Mouse (Mus musculus) frontal cortex, postnatal 25 days (tissue): ENCODE measurements around the gene Got1.

Experiments
- DNase-seq, 2 experiments: peaks; one replicate each; pipeline ENCODE4 v3.0.0; 2022; ENCODE audit warnings: low spot score in 2 of 2

The Got1 gene

DNA sequence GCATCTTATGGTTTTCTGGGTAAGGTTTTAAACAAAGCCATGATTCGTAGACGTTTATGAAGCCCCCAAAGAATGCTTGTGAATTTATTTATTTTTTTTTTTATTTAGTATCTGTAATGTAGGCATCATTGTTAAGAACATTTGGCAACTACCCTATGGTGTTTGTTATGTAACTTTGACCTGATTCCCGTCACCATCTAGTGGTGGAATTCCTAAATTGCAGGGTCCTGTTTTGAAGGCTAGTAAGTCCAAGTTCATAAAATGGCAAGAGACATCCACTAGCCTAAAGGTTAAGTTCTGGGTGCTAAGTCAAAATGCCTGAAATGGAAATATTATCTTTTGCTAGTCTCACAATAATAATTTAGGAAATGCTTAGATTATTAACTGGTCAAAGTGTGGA, 37.0 kb downstream of the Got1 start:
- DNase-seq, result no peak

DNA sequence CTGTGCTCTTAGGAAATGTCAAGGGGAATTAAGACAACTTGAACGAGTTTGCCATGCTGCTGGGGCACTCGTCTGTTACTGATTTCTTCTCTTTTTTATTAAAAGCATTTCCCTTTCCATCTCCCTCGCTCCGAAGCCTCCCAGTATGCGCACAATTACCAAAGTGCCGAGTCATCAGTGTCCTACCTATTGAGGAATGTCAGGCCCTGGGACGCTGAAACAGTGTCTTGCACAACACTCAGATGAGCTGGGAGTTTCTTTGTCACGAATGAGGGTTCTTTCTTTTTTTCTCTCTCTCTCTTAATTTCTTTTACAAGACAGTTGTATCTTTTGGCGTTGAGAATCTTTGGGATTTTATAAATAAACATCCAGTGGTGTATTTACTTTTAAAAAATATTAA, 43.9 kb downstream of the Got1 start:
- no peak for DNase-seq

DNA sequence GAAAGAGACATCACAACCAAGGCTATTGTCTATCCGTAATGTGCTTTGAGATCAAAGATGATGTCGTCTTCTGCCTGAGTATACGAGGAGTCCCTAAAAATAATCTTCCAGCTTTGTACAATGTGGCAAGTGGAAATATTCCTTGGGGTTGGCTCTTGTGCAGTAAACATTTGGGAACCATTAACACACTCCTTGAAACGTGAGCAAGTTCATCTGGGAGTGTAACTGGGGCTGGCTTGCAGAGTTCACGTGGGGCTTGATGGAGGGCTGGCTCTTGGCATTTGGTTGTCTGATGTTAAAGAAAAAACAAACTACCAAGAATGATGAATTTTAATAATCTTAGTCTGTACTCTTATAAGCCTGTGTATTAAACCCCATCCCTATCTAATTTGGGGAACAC, 45.0 kb downstream of the Got1 start:
- no peak for DNase-seq

DNA sequence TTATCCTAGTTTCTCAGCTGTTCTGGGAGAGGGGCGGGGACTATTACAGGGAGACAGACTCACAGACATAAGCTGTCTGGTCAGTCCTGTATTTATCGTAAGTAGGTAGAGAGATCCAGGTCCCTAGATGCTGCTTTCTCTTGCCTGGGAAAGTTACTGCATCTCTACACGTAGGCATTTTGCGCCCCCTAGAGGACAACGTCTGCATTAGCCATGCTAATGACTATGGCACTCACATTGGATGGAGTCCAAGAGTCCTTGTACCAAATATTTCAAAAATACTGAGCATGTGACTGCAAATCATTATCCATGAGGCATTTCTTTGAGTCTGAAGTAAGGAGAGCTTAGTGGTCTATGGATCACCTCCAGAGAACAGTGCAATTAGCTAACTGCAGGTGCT, 45.5 kb downstream of the Got1 start:
- DNase-seq, result peak in 1 of 2 experiments; percentile 65

DNA sequence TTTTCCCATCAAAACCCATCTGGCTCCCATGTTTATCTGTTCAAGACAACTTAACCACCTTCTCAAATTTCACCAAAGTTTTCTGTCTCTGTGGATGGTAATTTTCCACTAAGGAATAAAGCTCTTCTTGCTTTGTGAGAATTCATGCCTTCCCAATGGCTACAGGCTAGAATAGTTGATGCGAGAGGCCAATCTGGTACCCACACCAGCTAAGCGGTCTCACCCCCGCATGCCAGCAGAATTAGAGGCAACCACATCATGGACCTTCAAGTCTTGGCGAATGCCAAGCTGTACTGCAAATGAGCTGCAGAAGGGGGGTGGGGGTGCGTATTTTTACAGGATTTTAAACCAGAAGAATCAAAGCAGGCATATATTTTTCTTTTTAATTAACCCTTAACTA, 47.0 kb downstream of the Got1 start:
- DNase-seq, result no peak

DNA sequence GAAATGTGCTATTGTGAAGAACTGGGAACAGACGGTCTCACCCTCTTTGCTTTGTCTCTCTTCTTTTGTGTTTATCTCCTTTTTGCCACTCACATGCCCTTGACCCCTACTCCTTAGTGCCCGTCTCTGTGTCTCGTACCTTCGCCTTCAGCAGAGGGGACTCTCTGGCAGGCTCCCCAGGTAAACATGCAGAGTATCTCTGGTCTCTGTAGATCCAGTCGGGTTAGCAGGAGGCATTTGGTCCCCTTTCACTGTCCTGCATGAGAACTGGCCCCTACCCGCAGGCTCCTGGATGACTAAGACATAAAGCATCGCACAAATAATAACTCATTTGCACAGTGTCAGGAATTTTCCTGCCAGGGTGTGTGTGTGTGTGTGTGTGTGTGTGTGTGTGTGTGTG, 48.3 kb downstream of the Got1 start:
- DNase-seq, result no peak

DNA sequence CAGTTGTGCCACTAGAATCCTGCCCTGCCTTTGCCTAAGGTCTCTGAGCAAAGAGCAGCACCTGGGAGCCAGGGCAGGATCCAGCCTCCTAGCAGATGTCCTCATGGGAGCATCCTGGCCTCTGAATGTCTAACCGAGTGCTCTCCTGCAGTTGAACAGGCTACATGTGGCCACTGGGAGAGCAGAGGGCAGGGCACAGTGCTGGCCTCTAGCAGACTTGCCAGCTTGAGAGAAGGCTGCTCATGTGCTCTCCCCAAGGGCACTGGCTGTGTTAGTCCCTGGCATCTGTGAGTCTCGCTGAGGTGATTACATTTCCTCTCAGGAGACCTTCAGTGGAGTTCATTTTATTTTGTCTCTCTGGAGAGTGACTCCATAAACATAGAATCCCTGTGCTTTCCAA, 48.8 kb downstream of the Got1 start:
- DNase-seq, result no peak

DNA sequence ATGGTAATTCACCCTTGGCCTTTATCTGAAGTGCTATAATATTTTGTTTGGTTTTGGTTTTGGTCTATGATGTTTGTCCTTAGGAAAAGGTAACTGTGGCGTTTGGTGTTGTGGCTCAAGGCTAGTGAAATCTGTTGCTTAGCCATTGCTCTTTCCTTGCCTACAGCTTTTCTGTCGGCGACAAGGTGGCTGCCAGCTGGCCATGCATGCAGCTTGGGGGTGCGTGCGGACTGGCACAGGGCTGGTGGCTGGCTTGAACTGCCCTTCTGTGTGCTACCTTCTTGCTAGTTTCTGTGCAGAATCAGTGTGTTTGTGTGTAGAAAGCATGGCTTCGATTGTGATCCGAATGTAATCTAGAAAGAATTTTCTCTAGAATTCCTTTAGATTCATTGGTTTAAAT, 51.6 kb downstream of the Got1 start:
- DNase-seq, result no peak

DNA sequence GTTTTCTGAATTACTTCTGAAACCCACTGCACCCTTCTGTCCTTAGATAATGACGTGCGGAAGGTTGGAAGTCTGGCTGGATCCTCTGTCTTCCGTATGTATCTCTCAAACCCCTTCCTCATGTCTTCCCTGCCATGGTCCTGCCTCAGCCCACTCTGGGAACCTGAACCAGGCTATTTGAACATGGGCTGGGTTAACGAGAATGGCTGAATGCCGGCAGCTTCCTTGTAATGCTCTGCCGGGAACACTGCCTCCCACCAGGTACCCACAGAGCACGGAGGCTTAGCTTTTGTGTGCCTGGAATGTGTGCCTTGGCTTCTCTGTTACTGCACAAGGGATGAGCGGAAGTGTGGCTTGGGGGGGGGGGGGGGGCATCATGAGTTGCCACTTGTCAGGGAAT, 52.1 kb downstream of the Got1 start:
- DNase-seq, result no peak

DNA sequence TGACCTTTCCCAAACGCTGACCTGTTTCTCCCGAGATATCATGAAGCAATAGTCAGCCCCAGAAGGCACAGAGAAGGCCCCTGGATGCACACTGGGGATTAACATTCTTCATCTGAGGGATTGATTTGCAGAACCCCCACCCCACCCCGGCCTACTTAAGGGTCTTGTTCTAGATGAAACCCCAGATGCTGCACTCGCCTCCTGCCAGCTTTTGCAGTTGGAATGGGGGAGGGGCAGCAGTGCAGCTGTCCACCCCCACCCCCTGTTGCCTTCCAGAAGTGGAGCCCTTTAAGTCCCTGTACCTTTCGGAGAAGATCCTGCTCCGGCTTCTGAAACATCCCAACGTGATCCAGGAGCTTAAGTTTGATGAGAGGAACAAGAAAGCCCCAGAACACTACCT, 55.1 kb downstream of the Got1 start:
- no peak for DNase-seq

DNA sequence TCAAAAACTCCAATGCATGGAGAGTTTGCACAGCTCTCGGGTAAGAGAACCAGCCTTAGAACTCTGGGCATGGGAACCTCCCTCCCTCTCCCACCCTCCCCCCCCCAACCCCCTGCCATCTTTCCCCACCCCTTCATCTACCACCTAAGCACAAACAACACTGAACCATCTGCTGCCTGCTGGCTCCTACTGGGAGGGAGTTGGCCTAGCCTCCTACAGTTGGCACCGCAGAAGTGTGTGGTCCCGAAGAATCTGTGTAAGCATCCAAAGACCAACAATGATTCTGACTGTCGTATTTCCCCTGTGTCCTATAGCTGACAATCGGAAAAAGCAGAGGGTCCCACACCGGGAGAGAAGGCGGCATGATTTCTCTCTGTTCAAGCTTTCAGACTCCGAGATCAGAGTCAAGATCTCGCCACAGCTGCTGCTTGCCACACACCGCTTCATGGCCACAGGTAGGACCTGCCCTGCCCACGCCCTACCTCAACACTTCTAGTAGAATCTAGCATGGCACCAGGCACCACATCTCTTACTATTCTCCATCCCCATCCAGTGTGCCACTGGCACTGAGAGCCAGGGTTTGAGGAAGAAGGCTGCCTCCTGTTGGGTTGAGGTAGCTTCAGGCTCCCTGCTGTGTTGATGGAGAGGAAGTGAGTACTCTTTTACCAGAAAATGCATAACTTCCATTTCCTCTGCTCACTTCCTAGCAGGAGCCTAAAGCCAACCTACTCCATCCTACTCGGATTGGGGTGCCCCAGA, 56.3 kb downstream of the Got1 start:
- DNase-seq, result no peak

DNA sequence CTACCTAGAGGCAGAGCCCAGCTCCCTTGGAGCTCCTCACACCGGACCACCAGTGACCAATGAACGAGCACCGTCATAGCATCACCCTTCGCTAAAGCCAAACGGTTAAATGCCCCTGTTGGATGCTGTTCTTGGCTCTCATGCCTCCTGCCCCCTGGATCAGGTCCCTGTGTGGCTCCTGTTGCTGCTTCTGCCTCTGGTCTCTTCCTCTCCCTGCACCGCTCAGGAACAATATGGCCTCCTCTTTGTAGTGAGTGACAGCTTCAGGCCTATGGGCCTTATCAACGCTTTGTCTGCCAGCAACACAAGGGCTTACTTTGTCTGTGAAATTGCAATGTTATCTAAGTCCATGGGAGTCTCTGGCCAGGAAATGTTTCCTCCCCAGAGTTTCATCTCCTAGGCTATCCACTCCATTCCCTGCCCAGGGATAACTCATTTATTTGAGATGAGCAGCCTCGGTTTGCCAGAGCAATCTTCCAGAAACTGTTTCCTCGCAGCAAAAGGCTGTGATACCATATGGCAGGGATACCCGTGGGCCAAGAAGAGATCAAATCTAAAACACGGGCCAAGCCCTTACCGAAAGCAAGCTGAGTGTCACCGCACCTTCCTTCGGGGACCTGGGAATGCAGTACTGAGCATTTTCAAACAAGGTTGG, 58.7 kb downstream of the Got1 start:
- no peak for DNase-seq

DNA sequence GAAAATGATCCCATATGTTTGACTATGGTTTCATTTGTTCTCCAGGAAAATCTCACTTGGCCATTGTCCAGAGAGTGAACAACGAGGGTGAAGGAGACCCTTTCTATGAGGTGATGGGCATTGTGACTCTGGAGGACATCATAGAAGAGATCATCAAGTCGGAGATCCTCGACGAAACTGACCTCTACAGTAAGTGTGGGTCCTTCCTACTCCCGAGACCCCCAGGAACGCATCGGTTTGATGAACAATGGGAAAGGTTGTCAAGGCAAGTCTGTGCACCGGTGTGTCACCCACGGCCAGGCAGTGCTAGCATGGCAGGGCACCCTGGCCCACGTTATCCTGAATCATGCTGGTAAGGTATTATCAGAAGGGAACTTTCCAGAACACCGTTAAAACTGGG, 59.3 kb downstream of the Got1 start:
- no peak for DNase-seq

DNA sequence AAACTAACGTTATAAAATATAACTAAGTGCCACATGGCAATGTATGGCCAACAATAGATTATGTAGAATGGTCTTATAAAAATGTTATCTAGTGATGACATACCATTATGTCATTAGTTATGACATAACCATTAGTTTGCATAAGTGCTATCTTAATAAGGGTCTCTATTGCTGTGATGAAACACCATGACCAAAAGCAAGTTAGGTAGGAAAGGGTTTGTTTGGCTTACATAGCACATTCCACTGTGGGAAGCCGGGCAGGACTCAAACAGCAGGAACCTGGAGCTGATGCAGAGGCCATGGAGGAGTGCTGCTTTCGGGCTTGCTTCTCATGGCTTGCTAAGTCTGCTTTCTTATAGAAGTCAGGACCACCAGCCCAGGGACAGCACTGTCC, 60.1 kb downstream of the Got1 start:
- DNase-seq, result no peak

DNA sequence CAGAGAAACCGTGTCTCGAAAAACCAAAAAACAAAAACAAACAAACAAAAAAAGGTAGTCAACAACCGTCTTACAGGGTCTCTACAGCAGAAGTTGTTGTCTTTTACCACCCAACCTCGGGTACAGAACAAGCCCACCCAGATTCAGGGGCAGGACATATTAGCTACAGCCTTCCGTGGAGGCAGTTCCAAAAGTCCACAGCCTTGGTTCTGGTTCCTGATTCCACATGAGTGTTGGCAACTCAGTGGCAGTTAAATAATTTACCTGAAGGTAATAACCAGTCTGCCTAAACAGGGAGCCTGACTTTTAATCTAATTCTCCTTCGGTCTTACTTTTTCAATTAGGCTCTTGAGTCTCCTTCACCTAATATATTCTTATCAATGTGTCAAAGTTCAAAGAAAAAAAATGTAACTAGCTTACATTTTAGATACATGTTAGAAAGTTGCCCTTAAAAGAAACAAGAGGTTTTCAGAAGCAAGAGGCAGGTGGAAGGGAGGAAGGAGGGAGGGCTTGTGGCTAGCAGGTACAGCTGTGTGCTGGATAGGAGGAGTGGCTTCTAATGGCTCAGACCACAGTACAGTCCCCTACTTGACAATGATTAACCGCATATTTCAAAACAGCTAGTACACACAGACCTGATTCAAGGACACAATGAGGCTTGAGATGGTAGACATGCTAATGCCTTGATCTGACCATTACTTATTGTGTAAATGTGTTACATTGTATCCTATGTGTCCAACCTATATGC, 60.7 kb downstream of the Got1 start:
- no peak for DNase-seq

DNA sequence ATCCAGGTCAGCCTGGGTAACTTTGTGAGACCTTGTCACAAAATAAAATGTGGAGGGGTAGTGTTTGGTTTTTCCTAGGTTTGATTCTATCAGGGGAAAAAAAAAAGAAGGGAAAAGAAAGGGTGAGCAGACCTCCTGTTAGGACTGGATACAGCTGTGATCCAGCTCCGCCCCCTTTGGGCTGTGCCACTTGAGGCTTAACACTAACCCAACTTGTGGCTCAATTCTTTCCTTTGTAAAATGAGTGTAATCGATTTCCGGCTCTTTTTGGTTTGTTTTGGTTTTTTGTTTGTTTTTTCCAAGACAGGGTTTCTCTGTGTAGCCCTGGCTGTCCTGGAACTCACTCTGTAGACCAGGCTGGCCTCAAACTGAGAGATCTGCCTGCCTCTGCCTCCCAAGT, 62.3 kb downstream of the Got1 start:
- DNase-seq, result no peak

DNA sequence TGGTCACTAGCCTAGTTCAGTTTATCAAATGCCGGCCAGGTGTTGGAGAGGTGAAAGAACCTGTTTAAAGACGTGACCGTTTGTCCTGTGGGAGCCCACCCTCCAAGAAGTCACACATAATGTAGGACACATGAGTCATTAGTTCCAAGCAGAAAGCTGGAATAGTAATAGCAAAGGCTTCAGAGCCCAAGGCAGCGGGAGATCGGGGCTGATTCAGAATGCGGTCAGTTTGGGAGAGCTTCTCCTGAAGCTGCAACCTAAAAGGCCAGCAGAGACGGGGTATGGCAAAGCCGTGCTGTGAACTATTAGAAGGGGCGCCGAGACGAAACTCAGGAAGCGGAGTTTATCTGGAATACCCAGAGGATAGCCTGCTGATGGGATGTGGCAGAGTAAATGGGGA, 63.9 kb downstream of the Got1 start:
- DNase-seq, result no peak

DNA sequence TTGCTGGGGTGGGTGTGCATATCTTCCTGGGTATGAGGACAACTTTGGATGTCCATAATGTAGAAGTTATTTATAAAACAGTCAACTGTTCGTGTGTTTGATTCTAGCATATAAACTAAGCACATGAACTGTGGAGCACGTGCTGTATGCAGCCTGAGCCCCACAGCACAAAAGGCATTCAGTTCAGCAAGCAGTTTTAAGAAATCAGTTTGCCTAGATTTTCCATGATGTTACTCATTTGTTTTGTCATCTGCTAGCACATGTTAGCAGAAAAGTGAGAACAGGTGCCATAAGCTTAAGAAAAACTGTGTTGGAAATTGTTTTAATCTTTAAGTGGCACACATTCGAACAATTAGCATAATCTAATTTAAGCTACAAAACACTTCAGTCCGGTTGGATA, 64.5 kb downstream of the Got1 start:
- DNase-seq, result no peak

DNA sequence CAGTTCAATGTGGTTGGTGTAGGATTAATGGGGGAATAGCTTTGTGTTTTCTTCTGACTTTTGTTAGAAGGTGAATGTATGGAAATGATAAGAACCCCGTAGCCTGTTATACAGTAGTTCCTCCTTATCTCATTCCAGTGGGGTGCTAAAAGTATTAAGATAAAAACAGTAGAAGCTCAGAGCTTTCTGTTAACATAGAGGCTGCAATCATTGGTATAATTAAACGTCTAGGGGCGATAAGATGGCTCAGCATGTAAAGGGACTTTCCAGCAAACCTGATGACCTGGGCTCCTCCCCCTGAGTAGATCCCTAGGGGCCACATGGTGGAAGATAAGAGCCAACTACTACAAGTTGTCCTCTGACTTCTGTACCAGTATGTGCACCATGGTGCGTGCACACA, 71.4 kb downstream of the Got1 start:
- DNase-seq, result no peak

DNA sequence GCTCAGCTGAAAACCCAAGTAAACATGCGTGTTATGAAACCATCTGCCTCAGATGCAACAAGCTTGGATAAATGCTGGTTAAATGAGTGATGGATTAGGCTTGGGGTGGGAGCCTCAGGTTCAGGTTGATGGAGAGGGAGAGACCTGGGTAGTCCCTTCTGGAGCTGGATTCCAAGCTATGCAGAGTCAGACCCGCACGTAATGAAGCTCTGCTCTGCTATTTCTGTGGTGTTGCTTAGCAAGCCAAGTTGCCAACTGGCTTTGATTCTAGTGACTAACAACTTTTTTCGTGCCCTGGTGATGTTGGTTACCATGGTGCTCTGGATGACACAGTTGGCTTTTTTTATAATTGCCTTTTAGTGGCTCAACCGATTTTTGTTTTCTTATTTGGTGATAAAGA, 72.2 kb downstream of the Got1 start:
- peak in 1 of 2 experiments; percentile 41 for DNase-seq

DNA sequence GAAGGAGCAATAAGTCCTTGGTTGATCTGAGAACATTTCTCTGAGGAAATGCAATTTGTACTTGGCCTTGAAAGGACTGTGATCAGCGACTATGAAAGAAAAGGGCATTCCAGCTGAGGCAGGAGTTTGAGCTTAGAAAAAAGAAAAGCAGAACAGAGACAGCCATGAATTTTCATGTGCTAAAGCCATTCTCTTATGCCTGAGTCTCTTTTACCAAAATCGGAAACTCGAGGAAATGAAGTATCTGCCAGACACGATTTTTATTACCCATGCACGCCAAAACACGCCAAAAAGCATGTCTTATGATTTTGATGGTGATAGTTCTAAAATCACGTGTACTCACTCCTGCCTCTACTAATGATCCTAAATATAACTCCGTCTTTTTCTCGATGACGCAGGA, 72.8 kb downstream of the Got1 start:
- DNase-seq, result no peak
